Mouse (Mus musculus): ENCODE results near the gene Vps26a.
"Not testable (repeated sequence)": the region's sequence is repeated elsewhere in the genome, so short reads cannot be mapped to it uniquely, and the experiment has no call there.

Vps26a gene

DNA sequence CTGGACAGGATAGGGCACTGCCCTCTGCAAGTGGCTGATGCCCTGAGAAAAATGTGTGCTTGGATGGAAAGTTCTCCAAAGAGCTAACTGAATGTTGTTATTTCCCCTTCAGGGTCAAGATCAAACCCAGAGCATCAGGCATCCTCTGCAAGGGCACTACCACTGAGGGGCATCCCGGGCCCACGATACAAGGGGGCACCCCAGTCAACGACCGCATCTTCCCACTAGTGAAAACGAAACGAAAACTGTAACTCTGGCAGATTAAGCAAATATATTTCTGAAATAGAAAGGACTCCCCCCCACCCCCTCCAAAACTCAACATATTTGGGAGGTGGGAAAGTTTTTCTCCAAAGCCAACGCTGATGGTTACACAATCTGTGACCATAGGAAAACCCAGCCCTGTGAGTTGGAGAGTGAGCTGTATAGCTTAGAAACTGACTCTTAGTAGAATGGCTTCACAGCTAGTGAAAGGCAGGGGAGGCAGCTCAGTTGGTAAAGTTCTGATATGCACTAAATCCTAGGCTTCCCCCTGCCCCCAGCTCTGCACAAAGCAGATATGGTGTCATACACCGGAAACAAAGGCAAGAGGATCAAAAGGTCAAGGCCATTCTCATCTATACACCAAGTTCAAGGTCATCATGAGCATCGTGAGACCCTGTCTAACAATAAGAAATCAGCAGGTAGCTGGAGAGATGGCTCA lies 14.5 kb upstream of the Vps26a start:
- DNase-seq, result no peak

- peak; percentile 62 to 77 for DNase-seq
Observed at GRCm38 (mm10) chr10:62500088-62500915, 13.7 kb upstream of the Vps26a start.

DNA sequence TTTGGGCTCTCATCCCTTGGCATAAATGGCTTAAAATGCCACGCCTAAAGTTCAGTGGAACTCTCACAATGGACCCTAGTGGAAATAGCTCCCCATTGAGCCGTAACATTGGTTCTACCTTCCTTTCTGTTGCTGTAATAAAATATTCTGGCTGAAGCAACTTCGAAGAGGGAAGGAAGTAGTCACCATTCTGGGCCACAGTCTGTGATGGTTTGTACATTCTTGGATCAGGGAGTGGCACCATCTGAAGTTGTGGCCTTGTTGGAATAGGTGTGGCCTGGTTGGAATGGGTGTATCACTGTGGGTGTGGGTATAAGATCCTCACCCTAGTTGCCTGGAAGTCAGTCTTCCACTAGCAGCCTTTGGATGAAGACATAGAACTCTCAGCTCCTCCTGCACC lies 5.1 kb upstream of the Vps26a start:
- not testable (repeated sequence) for DNase-seq

DNA sequence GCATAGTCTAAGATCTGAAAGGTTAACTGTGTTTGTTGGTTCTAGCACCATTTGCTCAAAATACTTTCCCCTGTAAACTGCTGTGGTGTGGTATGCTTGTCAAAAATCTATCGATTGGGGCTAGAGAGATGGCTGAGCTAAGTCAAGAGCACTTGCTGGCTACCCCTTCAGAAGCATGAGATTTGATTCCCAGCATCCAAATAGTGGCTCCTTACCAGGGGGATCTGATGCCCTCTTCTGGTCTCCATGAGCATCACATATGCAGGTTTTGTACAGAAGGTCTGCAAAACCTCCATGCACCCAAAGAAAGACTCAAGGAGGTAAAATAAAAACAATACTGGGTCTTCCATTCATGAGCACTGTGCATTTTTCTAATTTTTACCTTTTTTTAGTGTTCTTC lies 1.7 kb upstream of the Vps26a start:
- DNase-seq, result peak; percentile 60 to 74

- DNase-seq, result peak in 1 of 2 experiments; percentile 35
Observed at GRCm38 (mm10) chr10:62485878-62486582, 575 bp downstream of the Vps26a start.

GRCm38 (mm10) chr10:62481108-62481852 lies 5.3 kb downstream of the Vps26a start:
- no peak for DNase-seq

GRCm38 (mm10) chr10:62476980-62477379 lies 9.6 kb downstream of the Vps26a start:
- DNase-seq, result no peak

- DNase-seq, result no peak
Observed at GRCm38 (mm10) chr10:62474944-62475343, 11.7 kb downstream of the Vps26a start.

DNA sequence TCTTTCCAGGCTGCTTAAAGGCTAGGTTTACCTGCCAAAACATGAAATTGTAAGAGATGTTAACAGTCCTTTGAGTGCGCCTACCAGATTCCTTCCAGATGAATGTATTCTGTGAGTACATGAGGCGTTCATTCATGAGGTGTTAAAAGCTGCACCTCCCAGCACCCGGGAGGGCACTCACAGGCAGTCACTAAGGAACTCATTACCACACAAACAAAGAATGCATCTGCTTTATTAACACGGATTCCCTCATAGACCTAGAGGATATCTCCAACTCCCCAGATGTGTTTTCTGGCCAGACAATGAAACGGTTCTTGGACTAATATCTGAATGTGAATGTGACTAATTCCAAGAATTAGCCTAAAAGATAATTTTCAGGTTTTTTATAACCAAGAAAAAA lies 15.5 kb downstream of the Vps26a start:
- DNase-seq, result no peak

DNA sequence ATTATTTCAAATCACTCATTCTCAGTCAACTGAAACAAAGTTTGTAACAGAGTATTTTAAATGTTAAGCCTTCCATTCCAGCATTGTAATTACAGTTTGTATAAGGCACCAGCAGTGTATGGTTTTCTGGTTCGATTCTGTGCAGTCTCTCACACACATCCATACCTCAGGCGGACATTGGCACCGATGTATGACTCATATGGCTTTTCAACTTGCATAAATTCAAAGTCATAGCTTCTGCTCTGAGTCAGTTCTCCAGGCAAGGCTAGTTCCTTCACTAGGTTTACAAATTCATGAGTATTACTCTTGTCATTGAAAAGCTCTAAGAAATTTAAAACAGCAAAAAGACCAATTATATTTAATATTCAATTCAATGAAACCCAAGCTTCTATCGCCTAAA lies 16.9 kb downstream of the Vps26a start:
- DNase-seq, result no peak

GRCm38 (mm10) chr10:62461321-62461720 lies 25.3 kb downstream of the Vps26a start:
- no peak for DNase-seq

DNA sequence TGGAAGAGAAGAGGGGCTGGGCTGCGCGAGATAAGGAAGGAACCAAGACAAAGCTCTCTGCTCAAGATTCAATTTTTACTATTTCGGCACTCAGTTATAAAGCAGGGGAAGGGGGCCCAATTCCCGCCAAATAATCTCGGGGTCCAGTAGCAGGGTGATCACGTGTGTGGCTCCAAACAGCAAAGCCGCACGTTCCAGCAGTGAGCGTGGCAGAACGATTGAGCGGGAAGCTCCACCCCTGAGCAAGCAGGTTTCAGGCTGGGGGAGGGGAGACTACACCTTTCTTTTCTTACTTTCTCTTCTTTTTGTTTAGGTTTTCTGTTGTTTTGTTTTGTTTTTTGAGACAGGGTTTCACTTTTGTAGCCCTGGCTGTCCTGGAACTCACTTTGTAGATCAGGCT lies 34.6 kb downstream of the Vps26a start:
- DNase-seq, result not testable (repeated sequence)

DNA sequence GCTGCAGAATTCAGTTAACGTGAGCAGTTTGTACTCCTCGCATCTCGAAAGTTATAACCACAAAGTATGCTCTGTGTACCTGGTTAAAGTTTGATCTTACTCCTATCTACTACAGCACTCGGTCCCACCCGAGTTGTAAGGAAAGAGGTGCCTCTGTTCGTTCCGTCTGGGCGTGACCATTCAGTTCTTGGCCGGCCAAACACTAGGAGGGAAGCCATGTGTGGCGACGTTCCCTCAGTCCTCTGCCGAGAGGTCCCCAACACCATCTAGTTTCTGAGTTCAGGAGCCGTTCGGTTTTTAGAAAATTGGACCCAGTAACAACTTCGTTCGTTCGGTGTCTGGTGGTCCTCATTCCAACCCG lies 36.3 kb downstream of the Vps26a start:
- DNase-seq, result no peak

DNA sequence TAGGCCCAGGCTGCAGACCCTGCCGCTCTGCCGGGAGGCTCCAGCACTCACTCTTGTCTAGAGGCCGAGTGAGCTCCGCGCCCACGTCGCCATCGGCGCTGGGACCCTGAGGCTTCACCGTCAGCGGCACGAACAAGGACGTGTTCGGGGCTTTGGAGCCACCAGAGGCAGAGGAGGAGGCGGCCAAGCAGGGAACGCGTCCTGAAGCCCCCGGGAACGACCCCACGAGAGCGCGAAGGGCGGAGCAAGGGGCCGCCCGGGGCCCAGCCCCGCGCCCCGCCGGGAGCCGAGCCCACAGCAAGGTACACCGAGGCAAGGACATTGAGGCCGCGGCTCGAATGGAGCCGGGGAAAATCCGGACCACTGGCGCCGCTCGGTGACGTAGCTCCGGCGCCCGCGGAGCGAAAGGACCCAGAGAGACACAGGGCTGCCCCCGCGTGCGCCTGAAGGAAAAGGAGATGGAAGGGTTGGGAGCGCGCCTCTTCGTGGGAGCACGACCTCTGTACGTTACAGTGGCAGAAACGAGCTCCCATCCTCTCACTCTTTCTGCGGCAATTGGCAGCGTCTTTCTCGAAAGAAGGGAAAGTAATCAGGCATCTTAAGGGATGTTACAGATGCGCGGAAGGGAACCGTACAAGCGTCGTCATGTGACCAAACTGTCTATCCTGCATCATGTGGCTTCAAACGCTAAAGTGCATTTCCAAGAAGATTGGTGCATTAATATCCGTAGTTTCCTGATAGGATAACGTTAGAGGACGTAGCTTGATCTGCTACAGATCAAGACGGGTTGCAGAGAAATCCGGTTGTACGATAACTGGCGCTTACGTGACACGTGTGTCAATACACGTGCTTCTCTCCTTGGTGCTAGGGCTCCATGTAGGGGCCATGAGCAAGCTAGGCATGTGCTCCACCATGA lies 37.0 kb downstream of the Vps26a start, which contains the start of the genes 4930507D05Rik and Supv3l1:
Gene 4930507D05Rik, plus strand, starts transcription at position 126 of the 916 bp plus-strand sequence.
Gene Supv3l1, minus strand, starts transcription at position 375 of the 916 bp plus-strand sequence.
- peak; percentile 87 to 96 for DNase-seq

GRCm38 (mm10) chr10:62430427-62430826 lies 56.2 kb downstream of the Vps26a start:
- no peak for DNase-seq

- DNase-seq, result peak in 1 of 2 experiments; percentile 11
Observed at GRCm38 (mm10) chr10:62425081-62425871, 61.3 kb downstream of the Vps26a start.

GRCm38 (mm10) chr10:62422255-62422654 lies 64.3 kb downstream of the Vps26a start, which contains the start of gene Hkdc1:
Gene Hkdc1 (minus strand): TSS chr10:62422491.
- DNase-seq, result peak; percentile 29 to 36

DNA sequence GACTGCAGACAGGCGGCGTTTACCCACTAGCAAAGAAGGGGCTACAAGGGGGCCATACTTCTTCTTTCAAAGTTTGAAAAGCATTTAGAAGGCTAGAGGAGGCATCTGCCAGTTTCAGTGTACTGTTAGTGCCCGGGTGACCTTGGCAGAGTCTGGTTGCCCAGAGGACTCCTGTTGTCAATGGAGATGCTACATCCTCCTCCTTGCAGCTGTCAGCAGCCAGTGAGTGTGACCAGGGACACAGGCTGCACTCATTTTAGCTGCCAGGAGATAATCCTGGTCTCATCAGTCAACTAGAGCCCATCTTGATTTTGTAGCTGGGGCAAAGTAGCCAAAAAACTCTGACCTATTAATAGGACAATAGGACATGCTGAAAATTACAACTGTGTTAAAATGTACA lies 65.5 kb downstream of the Vps26a start:
- no peak for DNase-seq

DNA sequence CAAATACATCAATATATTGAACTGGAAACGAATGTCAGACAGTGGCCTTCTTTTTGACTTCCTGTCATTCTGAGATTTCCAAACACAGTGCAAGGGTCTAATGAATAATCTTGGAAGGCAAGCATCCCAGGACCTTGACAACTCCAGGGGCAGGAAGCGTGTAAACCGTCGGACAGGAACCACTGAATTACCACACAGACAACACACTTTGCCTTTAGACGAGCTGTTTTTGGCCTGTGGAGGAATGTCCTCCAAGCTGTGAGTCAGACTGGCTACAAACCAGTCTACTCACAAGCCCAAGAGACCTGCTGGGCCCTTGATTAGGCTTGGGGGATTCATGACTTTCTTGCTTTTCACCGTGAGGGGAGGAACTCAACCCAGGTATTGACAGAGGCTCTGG lies 66.2 kb downstream of the Vps26a start:
- DNase-seq, result no peak

DNA sequence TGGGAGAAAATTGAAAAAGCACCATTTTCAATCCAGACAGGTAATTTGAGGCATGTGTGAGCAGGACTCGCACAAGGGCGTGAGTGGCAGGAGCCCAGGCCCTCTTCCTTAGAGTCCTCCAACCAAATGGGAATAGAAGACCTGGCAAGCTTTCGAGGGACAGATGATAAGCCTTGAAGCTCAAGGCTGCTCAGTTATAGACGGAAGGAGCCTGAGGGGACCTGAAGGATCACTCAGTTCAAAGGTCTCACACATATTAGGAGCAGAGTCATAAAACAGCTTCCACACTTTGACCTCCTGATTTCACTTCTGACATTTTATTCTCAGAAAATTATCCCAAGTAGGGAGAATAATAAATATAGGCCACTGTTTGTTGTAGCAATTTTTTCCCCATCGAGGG lies 67.2 kb downstream of the Vps26a start:
- no peak for DNase-seq

All from kidney, postnatal 36 days (tissue).